23 mouse cellular contexts compared by ENCODE assay signal in genomic region chr5:130707755-130708154, GRCm38 (mm10).
"Had no signal": no experiment of that assay in that cellular context is flagged by ENCODE, and none has a peak within 500 bp of the region (broad histone marks: within the 10 kb centered on the region; RNA-seq: fewer than 3 reads in every experiment).

No protein-coding gene starts in this region.

- H3K27ac ChIP-seq: embryonic facial prominence, embryonic 10.5 days; embryonic facial prominence, embryonic 12.5 days; embryonic facial prominence, embryonic 13.5 days; embryonic facial prominence, embryonic 15.5 days; forebrain, embryonic 10.5 days; forebrain, embryonic 12.5 days; forebrain, embryonic 13.5 days; forebrain, embryonic 15.5 days; gastrocnemius, adult 2 months; heart, adult 2 months had no signal

- H3K27me3 ChIP-seq: embryonic facial prominence, embryonic 12.5 days; embryonic facial prominence, embryonic 13.5 days; embryonic facial prominence, embryonic 15.5 days; forebrain, embryonic 12.5 days; forebrain, embryonic 13.5 days; forebrain, embryonic 15.5 days had no signal

- H3K4me3 ChIP-seq: embryonic facial prominence, embryonic 10.5 days; embryonic facial prominence, embryonic 12.5 days; embryonic facial prominence, embryonic 13.5 days; embryonic facial prominence, embryonic 15.5 days; erythroblast, embryonic 14.5 days; forebrain, embryonic 10.5 days; forebrain, embryonic 12.5 days; forebrain, embryonic 13.5 days; forebrain, embryonic 15.5 days; gastrocnemius, adult 2 months; heart, adult 2 months had no signal

- H3K4me1 ChIP-seq: embryonic facial prominence, embryonic 10.5 days; embryonic facial prominence, embryonic 12.5 days; embryonic facial prominence, embryonic 13.5 days; embryonic facial prominence, embryonic 15.5 days; forebrain, embryonic 10.5 days; forebrain, embryonic 12.5 days; forebrain, embryonic 13.5 days; forebrain, embryonic 15.5 days had no signal

- DNase-seq: cerebellum, adult 8-10 months; cerebellum, adult 9-10 months; cerebellum, postnatal 10 days; cerebellum, postnatal 14 days; cerebellum, postnatal 25 days; cerebellum, postnatal 36 days; embryo, embryonic 11 days; forebrain, postnatal 0 days; gastrocnemius, adult 2 months; gastrocnemius, postnatal 10 days; gastrocnemius, postnatal 14 days; gastrocnemius, postnatal 25 days; gastrocnemius, postnatal 36 days; heart, adult 2 months had no signal

- H3K9me3 ChIP-seq: embryonic facial prominence, embryonic 10.5 days; embryonic facial prominence, embryonic 12.5 days; embryonic facial prominence, embryonic 13.5 days; embryonic facial prominence, embryonic 15.5 days; forebrain, embryonic 10.5 days; forebrain, embryonic 12.5 days; forebrain, embryonic 13.5 days; forebrain, embryonic 15.5 days had no signal

- H3K36me3 ChIP-seq: embryonic facial prominence, embryonic 10.5 days; embryonic facial prominence, embryonic 12.5 days; embryonic facial prominence, embryonic 13.5 days; embryonic facial prominence, embryonic 15.5 days; forebrain, embryonic 10.5 days; forebrain, embryonic 12.5 days; forebrain, embryonic 15.5 days had no signal
